Mouse (Mus musculus) frontal cortex, postnatal 14 days (tissue): ENCODE results near the gene Nfya.

ENCODE experiments used
- DNase-seq, 2 experiments: peaks; one replicate each; pipeline ENCODE4 v3.0.0; 2022; ENCODE audit warnings: low spot score in 2 of 2

The Nfya gene

GRCm38 (mm10) chr17:48431054-48431453, 21.3 kb upstream of the Nfya start:
- no peak for DNase-seq

DNA sequence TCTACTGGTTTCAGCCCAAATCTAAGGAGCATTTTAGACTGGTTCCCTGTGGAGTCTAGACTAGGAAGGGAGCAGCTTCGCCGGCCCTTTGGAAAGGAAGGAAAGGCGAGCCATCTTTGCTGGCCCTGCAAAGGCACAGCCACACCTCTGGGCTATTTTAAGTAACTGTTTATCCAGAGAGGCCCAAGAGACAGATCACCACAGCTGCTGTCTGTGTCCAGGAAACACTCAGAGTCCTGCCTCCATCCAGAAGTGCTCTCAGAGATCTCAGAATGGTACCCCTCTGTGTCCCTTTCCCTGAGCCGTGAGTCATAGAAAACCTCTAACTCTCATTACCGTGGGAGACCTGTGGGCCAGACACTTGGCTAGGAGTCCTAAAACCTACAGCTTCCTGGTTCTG, 20.7 kb upstream of the Nfya start:
- DNase-seq, result no peak

GRCm38 (mm10) chr17:48427852-48428530, 18.3 kb upstream of the Nfya start:
- DNase-seq, result no peak

- no peak for DNase-seq
These were observed 17.5 kb upstream of the Nfya start for GRCm38 (mm10) chr17:48426991-48427750.

DNA sequence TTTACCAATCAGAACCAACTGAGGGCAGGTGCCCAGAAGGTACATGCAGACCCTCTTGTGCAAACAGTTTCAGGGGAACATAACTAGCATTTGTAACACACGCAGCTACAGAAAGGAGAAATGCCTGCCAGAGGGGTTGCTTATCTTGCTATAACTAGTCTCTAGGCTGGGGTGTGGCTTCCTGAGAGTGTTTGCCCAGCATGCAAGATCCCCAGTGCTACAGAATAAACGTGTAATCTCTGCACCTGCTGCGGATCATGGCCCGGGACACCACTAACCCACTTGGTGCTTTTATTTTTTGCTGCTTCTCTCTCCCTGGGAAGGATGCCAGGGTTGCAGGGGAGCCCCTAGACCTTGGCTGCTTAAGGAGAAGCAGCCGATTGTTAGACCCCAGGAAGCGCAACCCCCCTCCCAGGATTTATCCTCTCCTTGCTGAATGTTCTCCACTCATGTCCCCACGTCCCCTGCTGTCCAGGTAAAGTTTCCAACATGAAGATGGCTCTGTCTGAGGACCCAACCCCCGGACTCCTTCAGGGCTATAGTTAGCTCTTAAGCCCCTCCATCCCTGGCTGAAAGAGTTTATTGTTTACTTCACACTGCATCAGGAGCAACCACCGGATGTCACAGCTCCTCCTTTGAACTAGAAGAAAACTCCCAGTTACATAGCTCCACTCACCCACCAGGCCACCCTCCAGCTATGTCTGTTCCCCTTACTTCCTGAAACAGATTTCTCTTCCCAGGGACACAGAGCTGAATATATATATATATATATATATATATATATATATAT, 16.3 kb upstream of the Nfya start:
- no peak for DNase-seq

- DNase-seq, result no peak
These were observed 14.5 kb upstream of the Nfya start for GRCm38 (mm10) chr17:48424237-48424636.

- no peak for DNase-seq
These were observed 9.9 kb upstream of the Nfya start for GRCm38 (mm10) chr17:48419571-48419970.

GRCm38 (mm10) chr17:48418781-48419180, 9.1 kb upstream of the Nfya start:
- DNase-seq, result no peak

GRCm38 (mm10) chr17:48418174-48418573, 8.5 kb upstream of the Nfya start:
- DNase-seq, result no peak

- DNase-seq, result no peak
These were observed 7.8 kb upstream of the Nfya start for GRCm38 (mm10) chr17:48417521-48417920.

- peak in 1 of 2 experiments; percentile 59 for DNase-seq
These were observed 6.9 kb upstream of the Nfya start for GRCm38 (mm10) chr17:48416425-48417195.

- no peak for DNase-seq
These were observed 6.3 kb upstream of the Nfya start for GRCm38 (mm10) chr17:48416011-48416410.

- DNase-seq, result no peak
These were observed 1.5 kb upstream of the Nfya start for GRCm38 (mm10) chr17:48411241-48411640.

DNA sequence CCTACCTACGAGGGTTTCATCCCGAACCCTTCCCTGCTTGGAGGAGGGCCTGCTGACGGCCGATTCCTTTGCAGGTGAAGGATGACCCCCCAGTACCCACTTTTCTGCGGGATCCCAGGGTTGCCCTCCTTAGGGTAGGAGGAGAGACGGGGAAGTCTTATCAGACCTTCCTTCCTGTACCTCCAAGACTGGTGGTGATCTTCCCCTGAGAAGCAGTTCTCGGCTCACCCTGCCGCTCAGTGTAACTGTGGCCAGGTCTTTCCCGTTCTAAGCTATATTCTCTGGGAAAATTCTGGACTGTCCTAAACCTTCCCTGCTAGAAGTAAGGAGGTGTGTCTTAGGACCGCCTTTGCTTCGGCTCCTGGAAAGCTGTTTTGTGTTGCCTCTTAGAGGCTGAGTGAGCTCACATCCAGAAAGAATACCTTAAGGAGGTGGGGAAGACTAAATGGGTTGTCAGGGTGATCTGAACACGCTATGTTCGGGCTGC, 636 bp upstream of the Nfya start:
- no peak for DNase-seq

GRCm38 (mm10) chr17:48408526-48409291, 997 bp downstream of the Nfya start:
- peak; percentile 44 to 58 for DNase-seq

DNA sequence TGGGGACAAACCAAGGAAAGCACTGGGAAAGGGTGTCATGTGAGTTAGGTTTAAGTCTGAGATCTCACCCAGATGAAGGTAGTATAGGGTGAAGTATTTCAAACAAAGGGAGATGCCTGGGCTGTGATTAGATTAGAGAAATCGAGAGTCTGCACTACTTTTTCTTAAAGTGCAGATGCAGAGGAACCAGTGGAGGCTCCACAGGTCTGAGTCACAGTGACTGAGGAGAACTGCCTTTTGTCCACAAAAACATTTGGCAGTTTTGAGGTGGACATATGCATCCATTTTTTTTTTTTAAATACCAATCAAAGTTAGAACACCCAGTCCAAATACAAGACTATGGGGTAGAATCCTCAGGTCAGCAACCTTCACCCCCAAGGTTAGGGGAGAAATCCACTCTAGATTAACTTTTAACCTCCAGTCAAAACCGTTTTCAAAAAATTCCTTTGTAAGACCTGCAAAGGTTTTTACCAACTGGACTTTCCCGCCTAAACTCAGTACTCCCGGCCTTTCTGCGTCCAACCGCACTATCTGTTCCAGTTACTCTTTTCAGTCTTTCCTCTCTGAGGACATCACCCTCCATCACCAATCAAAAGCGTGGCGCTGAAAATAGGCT, 1.7 kb downstream of the Nfya start:
- DNase-seq, result no peak

DNA sequence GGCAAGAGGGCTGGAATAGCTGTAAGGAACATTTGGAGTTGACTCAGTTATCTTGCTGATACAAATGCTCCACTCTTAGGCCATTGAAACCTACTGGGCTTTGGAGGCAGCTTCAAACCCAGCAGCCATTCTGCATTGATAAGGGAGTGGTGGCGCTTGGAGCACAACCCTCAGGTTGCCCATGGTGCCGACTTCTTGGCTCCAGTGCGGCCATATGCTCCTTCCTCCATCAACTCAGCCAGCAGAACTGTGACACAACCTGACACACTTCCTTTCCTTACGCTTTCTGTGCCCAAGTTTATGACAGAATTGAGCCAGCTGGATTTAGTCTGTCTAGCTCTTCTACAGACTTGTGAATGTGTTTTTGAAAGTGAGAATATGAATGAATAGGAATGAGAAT, 2.6 kb downstream of the Nfya start:
- DNase-seq, result no peak

GRCm38 (mm10) chr17:48404706-48405105, 5.0 kb downstream of the Nfya start:
- DNase-seq, result no peak

GRCm38 (mm10) chr17:48403848-48404247, 5.9 kb downstream of the Nfya start:
- no peak for DNase-seq

- no peak for DNase-seq
These were observed 7.0 kb downstream of the Nfya start for GRCm38 (mm10) chr17:48402751-48403150.
